Mouse (Mus musculus): ENCODE results near the gene Ddb1. TPM values are rescaled to one million over a fixed set of nuclear protein-coding genes. Genes with fewer than 3 reads are reported as not detected.

The Ddb1 gene
- total and polyA plus RNA-seq, 2 experiments from 2014 or later, result 137 to 298 TPM

GRCm38 (mm10) chr19:10603660-10604523, 1.2 kb upstream of the Ddb1 start:
- WGBS, result 72% methylated on average over 18 of the region's 18 CpGs
- Histone ChIP-seq H3K4me1 (ENCODE audit: control insufficient read depth, insufficient read depth) (peaks cover 24% of the 10 kb centered on the region), H3K36me3 (replicated peaks; ENCODE audit: control insufficient read depth, insufficient read depth, low read length) (peaks cover 25% of the 10 kb centered on the region), H3K4me2 (ENCODE audit: low read depth, low read length) (no peak overlapping the region), H3K4me3 (ENCODE audit: low read depth, low read length) (no peak overlapping the region), H3K9me3 (replicated peaks; ENCODE audit: control insufficient read depth, low read length) (no peaks in the 10 kb centered on the region), H3K27ac (ENCODE audit: low read depth) (peak overlapping the region; percentile 94; the same call in 1 of the 2 replicates), H3K27me3 (ENCODE audit: control insufficient read depth, insufficient read depth, low read length) (no peaks in the 10 kb centered on the region), H3K9ac (replicated peaks; ENCODE audit: low read depth, low read length) (no peak overlapping the region)
- DNase-seq (ENCODE audit: low spot score) (no peak), ATAC-seq (ENCODE audit: insufficient read depth, low read depth) (no peak)
- no peak for TF ChIP-seq EP300 (IDR thresholded peaks at IDR 0.05; ENCODE audit: low read depth)
- no peak for TF ChIP-seq CTCF (IDR thresholded peaks at IDR 0.05; ENCODE audit: low read depth)

GRCm38 (mm10) chr19:10604534-10604933, 593 bp upstream of the Ddb1 start:
- peak overlapping the region; percentile 79 for H3K4me2 ChIP-seq (ENCODE audit: low read depth, low read length)
- peak overlapping the region; percentile 91 for H3K4me3 ChIP-seq (ENCODE audit: low read depth, low read length)
- DNase-seq (ENCODE audit: low spot score) (no peak), ATAC-seq (ENCODE audit: insufficient read depth, low read depth) (no peak)
- H3K36me3 ChIP-seq (replicated peaks; ENCODE audit: control insufficient read depth, insufficient read depth, low read length), result peaks cover 31% of the 10 kb centered on the region
- peaks cover 24% of the 10 kb centered on the region for H3K4me1 ChIP-seq (ENCODE audit: control insufficient read depth, insufficient read depth)
- H3K9ac ChIP-seq (replicated peaks; ENCODE audit: low read depth, low read length), result peak overlapping the region; percentile 87
- no peaks in the 10 kb centered on the region for H3K27me3 ChIP-seq (ENCODE audit: control insufficient read depth, insufficient read depth, low read length)
- no peaks in the 10 kb centered on the region for H3K9me3 ChIP-seq (replicated peaks; ENCODE audit: control insufficient read depth, low read length)
- TF ChIP-seq CTCF (IDR thresholded peaks at IDR 0.05; ENCODE audit: low read depth), result no peak
- no peak for TF ChIP-seq EP300 (IDR thresholded peaks at IDR 0.05; ENCODE audit: low read depth)
- peak overlapping the region; percentile 94 for H3K27ac ChIP-seq (ENCODE audit: low read depth)
- WGBS, result 49% methylated on average over 3 of the region's 3 CpGs

- TF ChIP-seq CTCF (IDR thresholded peaks at IDR 0.05; ENCODE audit: low read depth), result no peak
- TF ChIP-seq EP300 (IDR thresholded peaks at IDR 0.05; ENCODE audit: low read depth), result no peak
- 4% methylated on average over 20 of the region's 20 CpGs for WGBS
- peak; percentile 15; the same call in 1 of the 2 replicates for ATAC-seq (ENCODE audit: insufficient read depth, low read depth)
- Histone ChIP-seq H3K4me3 (ENCODE audit: low read depth, low read length) (peak overlapping the region; percentile 91), H3K27ac (ENCODE audit: low read depth) (peak overlapping the region; percentile 94), H3K27me3 (ENCODE audit: control insufficient read depth, insufficient read depth, low read length) (no peaks in the 10 kb centered on the region), H3K36me3 (replicated peaks; ENCODE audit: control insufficient read depth, insufficient read depth, low read length) (peaks cover 37% of the 10 kb centered on the region), H3K4me1 (ENCODE audit: control insufficient read depth, insufficient read depth) (peaks cover 24% of the 10 kb centered on the region), H3K4me2 (ENCODE audit: low read depth, low read length) (peak overlapping the region; percentile 79), H3K9ac (replicated peaks; ENCODE audit: low read depth, low read length) (peak overlapping the region; percentile 87), H3K9me3 (replicated peaks; ENCODE audit: control insufficient read depth, low read length) (no peaks in the 10 kb centered on the region)
- peak; percentile 37 for DNase-seq (ENCODE audit: low spot score)
Measured at GRCm38 (mm10) chr19:10605901-10606622, 935 bp downstream of the Ddb1 start.

GRCm38 (mm10) chr19:10608573-10609240, 3.6 kb downstream of the Ddb1 start:
- WGBS, result 62% methylated on average over 5 of the region's 5 CpGs
- Histone ChIP-seq H3K27ac (ENCODE audit: low read depth) (no peak overlapping the region), H3K4me3 (ENCODE audit: low read depth, low read length) (no peak overlapping the region), H3K36me3 (replicated peaks; ENCODE audit: control insufficient read depth, insufficient read depth, low read length) (peaks cover 64% of the 10 kb centered on the region), H3K9ac (replicated peaks; ENCODE audit: low read depth, low read length) (no peak overlapping the region), H3K9me3 (replicated peaks; ENCODE audit: control insufficient read depth, low read length) (no peaks in the 10 kb centered on the region), H3K4me1 (ENCODE audit: control insufficient read depth, insufficient read depth) (peaks cover 24% of the 10 kb centered on the region), H3K4me2 (ENCODE audit: low read depth, low read length) (no peak overlapping the region), H3K27me3 (ENCODE audit: control insufficient read depth, insufficient read depth, low read length) (no peaks in the 10 kb centered on the region)
- no peak for TF ChIP-seq EP300 (IDR thresholded peaks at IDR 0.05; ENCODE audit: low read depth)
- no peak for TF ChIP-seq CTCF (IDR thresholded peaks at IDR 0.05; ENCODE audit: low read depth)
- no peak for DNase-seq (ENCODE audit: low spot score)
- no peak for ATAC-seq (ENCODE audit: insufficient read depth, low read depth)

- Histone ChIP-seq H3K27me3 (ENCODE audit: control insufficient read depth, insufficient read depth, low read length) (no peaks in the 10 kb centered on the region), H3K4me1 (ENCODE audit: control insufficient read depth, insufficient read depth) (peaks cover 15% of the 10 kb centered on the region), H3K9ac (replicated peaks; ENCODE audit: low read depth, low read length) (peak within 1 kb of the TSS; percentile 30), H3K4me2 (ENCODE audit: low read depth, low read length) (peak within 1 kb of the TSS; percentile 83), H3K36me3 (replicated peaks; ENCODE audit: control insufficient read depth, insufficient read depth, low read length) (peaks cover 16% of the 10 kb centered on the region), H3K27ac (ENCODE audit: low read depth) (no peak within 1 kb of the TSS), H3K4me3 (ENCODE audit: low read depth, low read length) (peak within 1 kb of the TSS; percentile 40), H3K9me3 (replicated peaks; ENCODE audit: control insufficient read depth, low read length) (no peaks in the 10 kb centered on the region)
- WGBS, result 3% methylated on average over 32 of the region's 32 CpGs
- DNase-seq (ENCODE audit: low spot score) (peak; percentile 31), ATAC-seq (ENCODE audit: insufficient read depth, low read depth) (peak; percentile 82)
- TF ChIP-seq EP300 (IDR thresholded peaks at IDR 0.05; ENCODE audit: low read depth) (no peak), CTCF (IDR thresholded peaks at IDR 0.05; ENCODE audit: low read depth) (peak; percentile 29)
Measured at GRCm38 (mm10) chr19:10634106-10634871, 29.2 kb downstream of the Ddb1 start, which contains the start of gene Vwce. Gene Vwce (plus strand): TSS chr19:10634213.
